Mouse (Mus musculus) embryo, embryonic 11 days (tissue): ENCODE measurements around the gene Gpcpd1.
"Not testable (repeated sequence)": the region's sequence is repeated elsewhere in the genome, so short reads cannot be mapped to it uniquely, and the experiment has no call there.

ENCODE experiments used
- DNase-seq: peaks from one replicate; pipeline ENCODE4 v3.0.0-alpha.2; 2015

Gpcpd1 gene

DNA sequence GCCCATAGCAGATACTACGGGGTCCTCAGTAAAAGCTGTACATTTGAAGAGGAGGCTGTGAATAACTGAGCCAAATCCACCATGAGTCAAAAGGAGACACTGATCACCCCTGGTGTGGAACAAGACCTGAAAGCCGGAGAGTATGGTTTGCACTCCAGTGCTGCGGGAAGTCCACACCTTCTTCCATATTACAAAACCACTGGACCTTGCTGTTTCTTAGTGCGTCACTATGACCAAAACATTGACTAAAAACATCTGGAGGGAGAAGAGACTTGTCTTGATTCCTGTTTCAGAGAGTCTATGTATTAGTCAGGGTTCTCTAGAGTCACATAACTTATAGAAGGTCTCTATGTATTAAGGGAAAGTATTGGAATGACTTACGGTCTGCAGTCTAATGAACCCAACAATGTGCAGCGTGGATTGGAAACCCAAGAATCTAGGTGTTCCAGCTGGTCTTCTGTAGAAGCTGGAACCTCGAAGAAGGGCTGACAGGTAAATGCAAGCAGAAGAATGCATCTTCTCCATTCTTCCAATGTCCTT lies at the start of gene Gpcpd1:
Gpcpd1 (minus strand) TSS at position 490 of the 540 bp plus-strand sequence.
- DNase-seq = no peak

DNA sequence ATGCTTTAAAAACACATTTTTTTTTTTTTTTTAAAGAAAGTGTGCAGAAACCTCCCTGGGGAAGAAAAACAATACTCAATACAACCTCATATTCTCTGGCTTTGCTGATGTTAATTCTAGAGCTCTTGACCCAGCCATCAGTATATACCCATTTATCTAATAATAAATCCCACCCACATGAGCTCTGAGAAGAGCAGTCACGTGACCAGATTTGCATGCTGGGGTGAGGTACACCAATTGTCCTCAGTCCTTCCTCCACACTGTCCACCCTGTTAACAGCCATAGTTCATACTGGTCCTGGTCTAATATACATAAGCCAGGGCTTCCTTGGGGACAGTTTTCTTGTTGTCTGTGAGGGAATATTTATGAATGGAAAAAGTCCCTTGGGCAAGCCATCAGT lies 49.0 kb upstream of the Gpcpd1 start:
- DNase-seq = no peak

DNA sequence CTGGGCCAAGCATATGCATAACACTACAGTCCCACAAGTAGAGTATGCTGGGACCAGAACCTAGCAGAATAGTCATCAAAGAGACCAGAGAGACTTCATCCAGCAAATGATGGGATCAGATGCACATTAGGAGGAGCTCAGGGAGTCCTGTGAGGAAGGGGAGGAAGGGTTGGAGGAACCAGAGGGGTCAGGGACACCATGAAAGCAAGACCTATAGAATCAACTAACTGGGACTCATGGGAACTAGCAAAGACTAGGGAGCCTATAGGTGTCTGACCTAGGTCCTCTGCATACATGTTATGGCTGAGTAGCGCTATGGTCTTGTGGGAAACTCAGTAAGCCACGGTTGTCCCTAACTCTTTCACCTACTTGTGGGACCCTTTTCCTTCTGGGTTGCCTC lies 41.1 kb upstream of the Gpcpd1 start:
- DNase-seq = no peak

GRCm38 (mm10) chr2:132623092-132623491 lies 35.6 kb upstream of the Gpcpd1 start:
- DNase-seq = no peak

DNA sequence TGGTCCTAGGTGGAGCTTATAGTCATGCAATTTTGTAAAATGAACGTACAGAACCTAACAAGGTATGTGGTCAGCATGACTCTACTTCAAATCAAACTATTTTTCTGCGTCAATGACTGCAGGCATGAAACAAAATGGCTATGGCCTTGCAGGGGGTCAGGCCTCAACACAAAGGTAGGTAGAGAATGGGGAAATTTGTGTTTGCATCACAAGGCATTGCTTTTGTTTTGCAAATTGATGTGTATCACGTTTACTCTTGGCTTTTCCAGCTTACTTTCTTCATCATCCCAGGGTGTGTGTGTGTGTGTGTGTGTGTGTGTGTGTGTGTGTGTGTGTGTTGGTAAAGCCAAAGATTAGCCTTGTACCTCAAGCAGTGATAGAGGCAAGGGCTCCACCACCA lies 30.2 kb upstream of the Gpcpd1 start:
- no peak for DNase-seq

DNA sequence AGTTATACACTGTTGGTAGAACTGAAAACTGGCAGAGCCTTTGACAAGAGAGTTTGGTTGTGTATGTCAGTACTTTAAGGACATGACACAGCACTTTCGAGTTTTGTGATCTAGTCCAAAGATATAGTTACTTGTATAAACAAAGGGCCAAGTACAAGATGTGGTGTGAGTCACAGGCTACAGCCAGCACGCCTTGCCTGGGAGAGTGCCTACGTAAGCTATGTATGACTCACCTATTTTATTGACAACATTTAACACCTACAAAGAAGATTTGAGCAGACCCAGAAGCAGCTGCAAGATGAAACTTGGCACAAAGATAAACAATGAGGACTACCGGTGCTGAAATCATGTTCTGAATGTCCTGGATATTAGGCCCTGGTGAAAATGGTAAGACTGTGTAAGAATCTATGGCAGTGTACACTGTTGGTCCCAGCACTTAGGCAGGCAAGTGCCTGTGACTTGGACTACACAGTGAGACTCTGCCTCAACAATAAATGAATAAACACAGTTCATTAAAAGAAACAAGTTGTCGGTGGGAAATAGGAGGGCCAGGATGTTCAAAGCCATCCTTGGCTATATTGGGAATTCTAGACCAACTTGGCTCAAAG lies 26.2 kb upstream of the Gpcpd1 start:
- no peak for DNase-seq

GRCm38 (mm10) chr2:132611551-132612233 lies 24.2 kb upstream of the Gpcpd1 start:
- DNase-seq = no peak

DNA sequence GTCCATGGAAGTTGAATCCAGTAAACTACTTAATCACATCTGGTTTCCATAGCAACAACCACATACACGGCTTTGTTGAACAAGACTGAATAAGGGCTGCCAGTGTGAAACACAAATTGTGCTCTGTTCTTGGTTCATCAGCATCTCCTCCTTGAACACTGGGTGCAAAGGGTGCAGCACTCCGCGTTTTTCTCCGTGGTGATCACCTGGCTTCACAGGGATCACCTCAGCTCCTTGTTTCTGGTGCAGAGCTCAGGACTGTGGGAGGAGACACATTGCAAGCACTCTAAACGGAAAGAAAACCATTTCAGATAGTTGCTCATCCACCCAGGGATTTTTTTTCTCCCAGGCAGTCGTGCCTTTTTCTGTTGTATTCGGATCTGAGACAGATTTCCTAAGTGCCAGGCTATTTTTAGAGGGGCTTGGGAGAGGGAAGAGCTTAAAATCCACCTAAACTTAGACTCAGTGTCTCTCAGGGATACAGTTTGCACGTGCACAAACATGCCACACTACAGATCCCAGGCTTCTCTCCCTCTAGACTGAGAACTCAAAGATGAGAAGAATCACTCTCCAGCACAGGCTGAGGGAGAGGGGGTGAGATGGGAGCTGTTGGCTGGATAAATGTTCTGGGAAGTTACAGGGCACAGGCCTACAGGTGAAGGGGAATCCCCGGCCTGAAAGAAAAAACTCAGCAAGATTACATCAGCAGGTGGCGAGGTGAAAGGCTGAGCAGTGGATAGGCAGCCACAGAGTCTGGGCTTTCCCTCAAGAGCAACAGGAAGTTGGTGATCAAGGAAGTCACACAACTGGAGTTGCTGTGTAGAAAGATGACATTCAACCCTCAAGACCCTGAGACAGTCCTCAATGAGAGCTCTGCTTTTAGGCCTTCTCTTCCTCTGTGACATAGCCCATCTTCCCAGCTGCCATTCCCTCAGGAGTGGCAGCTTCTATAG lies 19.9 kb upstream of the Gpcpd1 start:
- DNase-seq = peak; percentile 21

DNA sequence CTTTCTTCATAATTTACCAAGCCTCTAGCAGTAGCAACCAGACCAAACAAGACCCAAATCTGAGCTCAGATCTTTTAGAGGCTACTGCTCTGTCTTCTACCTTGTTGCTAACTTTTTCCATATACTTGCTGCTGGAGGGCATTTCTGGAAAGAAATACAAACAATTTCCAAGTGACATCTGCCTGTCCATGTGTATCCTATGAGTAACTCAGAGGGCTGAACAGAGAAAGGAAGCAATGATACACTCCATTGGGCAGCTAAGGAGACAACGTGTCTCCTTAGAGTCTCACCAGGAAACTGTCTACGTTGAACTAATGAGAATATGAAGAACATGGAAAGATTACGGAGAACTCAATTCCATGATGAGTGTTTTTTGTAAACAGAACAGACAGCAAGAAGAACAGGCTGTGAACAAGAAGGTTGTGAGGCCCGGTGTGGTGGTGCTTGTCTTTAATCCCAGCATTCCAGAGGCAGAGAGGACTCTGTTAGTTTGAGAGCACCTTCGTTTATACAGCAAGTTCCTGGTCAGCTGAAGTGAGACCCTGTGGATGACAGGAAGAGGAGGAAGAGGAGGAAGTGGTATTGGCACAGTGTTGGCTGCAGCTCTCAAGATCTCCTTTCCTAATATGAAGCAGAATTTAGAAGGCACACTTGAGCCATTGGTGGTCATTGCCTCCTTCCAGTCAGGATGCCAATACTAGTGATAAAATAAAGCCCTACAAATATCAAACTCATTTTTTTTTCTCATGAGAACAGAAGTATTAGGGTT lies 18.4 kb upstream of the Gpcpd1 start:
- no peak for DNase-seq

DNA sequence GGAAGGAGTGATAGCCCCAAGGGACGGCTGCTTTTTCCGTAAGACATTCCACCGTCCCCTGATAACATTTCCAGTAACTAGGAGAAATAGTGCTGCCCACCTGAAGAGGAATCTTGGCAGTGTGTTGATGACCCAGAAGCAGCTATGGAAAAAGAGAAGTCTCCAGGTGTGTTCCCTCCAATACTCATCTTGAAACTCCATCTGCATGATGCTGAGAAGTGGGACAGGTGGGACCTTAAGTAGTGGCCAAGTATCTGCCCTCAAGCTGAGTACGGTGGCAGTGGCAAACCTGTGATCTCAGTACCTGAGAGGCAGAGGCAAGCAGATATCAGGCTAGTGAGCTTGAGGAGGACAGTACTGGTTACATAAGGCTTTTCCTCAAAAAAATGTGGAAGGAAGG lies 17.4 kb upstream of the Gpcpd1 start:
- DNase-seq = no peak

GRCm38 (mm10) chr2:132603706-132604105 lies 16.2 kb upstream of the Gpcpd1 start:
- no peak for DNase-seq

- no peak for DNase-seq
Observed at GRCm38 (mm10) chr2:132601777-132602176, 14.2 kb upstream of the Gpcpd1 start.

- DNase-seq = no peak
Observed at GRCm38 (mm10) chr2:132600081-132600480, 12.6 kb upstream of the Gpcpd1 start.

DNA sequence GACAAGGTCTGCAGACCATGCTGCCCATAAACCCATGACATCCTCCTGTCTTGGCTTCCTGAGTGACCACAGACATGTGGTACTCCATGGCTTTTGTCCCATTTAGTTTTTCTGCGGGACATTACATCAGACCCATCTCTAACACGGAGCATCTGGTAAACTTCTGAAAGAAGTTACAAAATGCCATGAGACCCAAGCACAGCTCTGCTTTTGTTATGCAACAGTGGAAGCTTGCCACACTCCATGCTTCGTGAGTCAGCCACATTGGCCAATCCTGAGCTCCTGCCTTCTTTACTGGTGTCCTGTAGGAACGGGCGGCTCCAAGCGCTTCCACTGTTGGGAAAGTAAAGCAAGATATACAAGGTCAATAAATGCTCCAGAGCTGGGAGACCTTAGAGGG lies 11.6 kb upstream of the Gpcpd1 start:
- DNase-seq = no peak

GRCm38 (mm10) chr2:132597866-132598480 lies 10.4 kb upstream of the Gpcpd1 start:
- no peak for DNase-seq

- DNase-seq = no peak
Observed at GRCm38 (mm10) chr2:132597226-132597625, 9.7 kb upstream of the Gpcpd1 start.

DNA sequence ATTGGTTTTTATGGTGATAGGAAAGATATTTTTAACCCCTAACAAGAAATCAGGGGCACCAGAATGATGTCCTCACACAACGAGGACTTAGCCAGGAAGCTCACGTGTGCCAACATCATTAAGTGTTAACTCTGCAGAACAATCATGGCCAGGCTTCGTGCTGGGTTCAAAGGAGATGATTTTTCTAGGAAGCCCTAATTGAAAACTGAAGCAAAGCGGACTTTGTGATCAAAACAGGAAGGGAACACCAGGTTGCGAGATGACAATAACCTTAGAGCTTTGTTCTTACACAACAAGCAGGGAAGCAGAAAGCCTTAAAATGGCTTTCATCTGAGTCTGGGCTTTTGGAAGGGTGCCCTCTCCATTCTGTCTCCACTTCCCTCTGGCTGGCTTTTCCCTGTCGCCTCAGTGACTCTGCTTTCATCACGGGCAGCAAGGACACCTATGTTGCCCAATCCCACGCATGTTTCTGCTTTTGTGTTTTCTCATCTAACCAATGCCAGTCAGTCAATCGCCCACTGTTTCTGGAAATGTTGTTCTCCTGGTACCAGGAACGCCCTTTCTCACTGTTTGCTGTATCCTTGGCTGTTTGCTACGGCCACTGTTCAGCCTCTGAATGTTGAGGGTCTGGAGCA lies 8.2 kb upstream of the Gpcpd1 start:
- DNase-seq = no peak

- no peak for DNase-seq
Observed at GRCm38 (mm10) chr2:132592126-132592525, 4.6 kb upstream of the Gpcpd1 start.

DNA sequence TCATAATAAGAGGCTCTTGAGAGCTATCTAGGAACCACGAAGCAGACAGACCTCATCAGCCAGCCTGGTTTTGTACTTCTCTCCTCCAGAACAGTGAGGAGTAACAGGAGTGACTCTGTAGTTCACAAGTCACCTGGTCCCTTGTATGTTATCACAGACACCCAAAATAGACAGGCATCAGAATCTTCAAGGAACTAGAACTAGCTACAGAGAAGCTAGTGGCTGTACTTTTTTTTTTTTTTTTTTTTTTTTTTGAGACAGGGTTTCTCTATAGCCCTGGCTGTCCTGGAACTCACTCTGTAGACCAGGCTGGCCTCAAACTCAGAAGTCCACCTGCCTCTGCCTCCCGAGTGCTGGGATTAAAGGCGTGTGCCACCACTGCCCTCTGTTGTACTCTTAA lies 4.0 kb upstream of the Gpcpd1 start:
- DNase-seq = not testable (repeated sequence)

DNA sequence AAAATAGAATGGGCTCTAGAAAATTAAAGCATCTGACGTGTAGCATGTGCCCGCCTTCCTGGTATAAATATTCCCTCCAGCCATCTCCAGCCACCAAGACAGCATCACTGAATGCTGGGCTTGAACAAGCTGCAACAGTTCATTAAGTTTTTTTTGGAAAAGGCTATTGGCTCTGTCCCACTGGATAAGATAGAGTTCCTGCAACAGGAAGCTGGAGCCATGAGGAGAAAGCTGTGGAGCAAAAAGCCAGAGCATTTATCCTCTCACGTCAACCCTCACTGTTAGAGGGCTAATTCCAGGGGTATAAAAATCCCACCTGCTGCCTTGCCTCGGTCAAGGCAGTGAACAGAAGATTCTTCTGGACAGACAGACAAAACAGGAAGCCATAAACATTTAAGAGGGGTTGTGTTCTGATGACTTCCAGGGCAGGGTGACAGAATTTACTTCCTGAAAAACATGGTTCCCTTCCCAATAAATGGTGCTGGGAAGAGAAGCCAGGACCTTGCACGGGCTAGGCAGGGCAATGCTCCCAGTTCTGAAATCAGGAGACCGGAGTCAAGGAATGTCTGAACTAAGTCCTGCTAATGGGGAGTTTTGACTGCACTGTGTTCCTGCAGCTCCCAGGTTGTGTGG lies 2.5 kb upstream of the Gpcpd1 start:
- no peak for DNase-seq

DNA sequence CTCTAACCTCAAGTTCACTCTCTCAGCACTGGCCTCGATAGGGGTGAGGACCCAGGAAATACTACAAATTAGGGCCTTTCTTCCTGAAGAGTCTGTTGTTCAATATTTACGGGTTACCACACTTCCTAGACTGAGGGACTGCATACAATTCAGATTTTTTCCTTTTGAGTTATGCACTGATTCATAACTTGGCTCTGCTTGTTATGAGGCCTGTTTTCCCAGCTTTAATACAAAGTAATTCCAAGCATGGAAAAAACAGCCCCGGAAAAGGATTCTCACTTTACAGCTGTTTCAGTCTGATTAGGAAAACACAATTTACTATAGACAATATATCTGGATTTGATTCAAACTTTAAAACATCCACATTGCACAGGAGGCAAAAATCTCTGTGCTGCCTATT lies 1.5 kb downstream of the Gpcpd1 start:
- no peak for DNase-seq
